Mouse (Mus musculus) lung, postnatal 0 days (tissue): ENCODE measurements around the gene Camk1g.
A peak's percentile ranks its signal among the peaks of the same experiment; 100 is the strongest.

ENCODE experiments used
- CTCF ChIP-seq: IDR thresholded peaks from 2 replicates; pipeline ENCODE4 v1.5.1; 2016; ENCODE audit warnings: antibody characterized with exemption, mild to moderate bottlenecking
- EP300 ChIP-seq: IDR thresholded peaks from 2 replicates; pipeline ENCODE4 v1.6.1; 2016; ENCODE audit warnings: antibody characterized with exemption, mild to moderate bottlenecking, control low read depth

DNA sequence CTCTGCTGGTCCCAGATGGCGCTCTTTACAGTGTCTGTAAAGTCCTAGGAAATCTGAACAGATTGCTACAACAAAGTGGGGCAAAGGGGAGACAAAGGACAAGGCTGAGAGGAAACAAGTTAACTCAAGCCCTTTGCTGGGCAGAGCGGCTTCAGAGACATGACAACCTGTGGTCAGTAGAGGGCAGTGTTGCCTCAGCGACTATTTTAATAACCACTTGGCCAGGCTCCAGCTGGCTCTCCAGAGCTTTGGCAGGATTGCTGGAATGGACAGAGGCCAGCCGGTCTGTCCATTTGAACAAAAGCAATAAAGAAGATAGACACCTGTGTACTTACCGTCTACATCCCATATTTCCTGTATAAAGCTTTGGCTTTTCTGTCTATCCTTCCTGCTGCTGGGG lies 16.0 kb upstream of the Camk1g start:
- TF ChIP-seq CTCF: peak; percentile 93
- no peak for TF ChIP-seq EP300
